Mouse (Mus musculus) left cerebral cortex, postnatal 14 days (tissue): Measurements from ENCODE around the gene Dhx9. TPM values are rescaled to one million over a fixed set of nuclear protein-coding genes. Genes with fewer than 3 reads are reported as not detected.
"Not testable (repeated sequence)": the region's sequence is repeated elsewhere in the genome, so short reads cannot be mapped to it uniquely, and the experiment has no call there.

Experiments used
- DNase-seq, 2 experiments: peaks; one replicate each; pipeline ENCODE4 v3.0.0; 2021 to 2022; ENCODE audit warnings: low spot score in 2 of 2, mixed read lengths in 1 of 2
- intact Hi-C: fragments of 180-260 bp; cut with DNase I; formaldehyde crosslinking; loops from one replicate; pipeline ENCODE4 v1.15.1; 2025
- total RNA-seq, 2 experiments: library from RNA; stranded (reverse); gene quantifications; 2 replicates each; pipeline ENCODE4 v1.2.3; 2021

Gene Dhx9
- total RNA-seq, 2 experiments from 2014 or later: 105 to 107 TPM

- intact Hi-C loops: no loop called here
- peak; percentile 43 to 58 for DNase-seq
These were observed 1.7 kb upstream of the Dhx9 start for GRCm38 (mm10) chr1:153489132-153489531.

GRCm38 (mm10) chr1:153486767-153487499, 527 bp downstream of the Dhx9 start:
- DNase-seq: peak in 1 of 2 experiments; percentile 32
- intact Hi-C loops: no loop called here

DNA sequence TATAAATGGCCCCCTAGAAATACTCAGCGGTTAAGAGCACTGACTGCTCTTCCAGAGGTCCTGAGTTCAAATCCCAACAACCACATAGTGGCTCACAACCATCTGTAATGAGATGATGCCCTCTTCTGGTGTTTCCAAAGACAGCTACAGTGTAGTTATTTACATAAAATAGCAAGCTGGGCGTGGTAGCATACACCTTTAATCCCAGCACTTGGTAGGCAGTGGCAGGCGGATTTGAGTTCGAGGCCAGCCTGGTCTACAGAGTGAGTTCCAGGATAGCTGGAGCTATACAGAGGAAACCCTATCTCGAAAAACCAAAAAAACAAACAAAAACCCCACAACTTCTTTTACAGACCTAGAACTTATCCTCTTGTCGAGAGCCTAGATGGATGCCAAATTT, 1.3 kb downstream of the Dhx9 start:
- DNase-seq, intact Hi-C loops: not testable (repeated sequence)

GRCm38 (mm10) chr1:153485201-153485796, 2.2 kb downstream of the Dhx9 start:
- no peak for DNase-seq
- intact Hi-C loops: no loop called here

DNA sequence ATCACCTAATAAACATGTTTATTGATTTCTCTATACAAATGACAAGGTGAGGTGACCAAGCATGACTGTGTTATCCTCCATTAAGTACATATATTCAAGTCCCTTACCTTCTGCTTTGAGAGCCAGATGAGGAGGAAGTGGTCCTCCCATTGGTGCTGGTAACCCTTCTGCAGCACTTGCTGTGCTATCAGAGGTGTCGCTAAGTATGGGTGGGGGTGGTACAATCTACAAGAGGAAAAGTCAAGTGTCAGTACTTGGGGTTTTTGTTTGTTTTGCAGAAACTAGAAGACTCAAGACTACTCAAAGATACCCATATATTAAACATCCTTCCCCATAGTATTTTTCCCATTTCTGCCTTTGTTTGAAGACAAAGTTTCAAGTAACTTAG, 6.4 kb downstream of the Dhx9 start:
- intact Hi-C loops: no loop called here
- DNase-seq: no peak

DNA sequence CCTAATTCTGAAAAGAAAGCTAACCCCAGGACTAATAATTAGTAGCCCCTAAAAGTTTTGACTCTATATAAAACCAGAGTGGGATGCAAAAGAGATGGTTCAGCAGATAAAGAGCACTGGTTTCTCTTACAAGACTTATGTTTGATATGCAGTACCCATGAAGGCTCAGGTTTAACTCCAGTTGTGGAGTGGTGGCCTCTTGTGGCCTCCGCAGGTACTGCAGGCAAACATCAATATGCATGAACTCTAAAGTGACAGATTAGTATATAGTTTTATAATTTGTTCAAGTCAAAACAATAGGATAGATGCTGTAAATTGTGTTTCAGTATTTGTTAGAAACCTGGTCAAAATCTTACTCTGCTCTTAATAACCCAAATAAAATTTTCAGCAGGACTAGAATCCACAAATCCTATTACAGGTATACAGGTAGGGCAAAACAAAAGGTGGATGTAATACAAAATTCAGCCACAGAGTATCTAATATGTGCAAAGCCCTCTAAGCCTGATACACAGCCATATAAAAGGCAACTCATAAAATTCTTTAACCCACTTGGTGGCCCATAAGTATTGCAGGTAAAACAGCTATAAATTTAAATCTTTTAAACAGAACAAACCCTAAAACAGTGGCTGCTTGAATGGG, 7.0 kb downstream of the Dhx9 start:
- intact Hi-C loops: no loop called here
- peak; percentile 83 for DNase-seq

DNA sequence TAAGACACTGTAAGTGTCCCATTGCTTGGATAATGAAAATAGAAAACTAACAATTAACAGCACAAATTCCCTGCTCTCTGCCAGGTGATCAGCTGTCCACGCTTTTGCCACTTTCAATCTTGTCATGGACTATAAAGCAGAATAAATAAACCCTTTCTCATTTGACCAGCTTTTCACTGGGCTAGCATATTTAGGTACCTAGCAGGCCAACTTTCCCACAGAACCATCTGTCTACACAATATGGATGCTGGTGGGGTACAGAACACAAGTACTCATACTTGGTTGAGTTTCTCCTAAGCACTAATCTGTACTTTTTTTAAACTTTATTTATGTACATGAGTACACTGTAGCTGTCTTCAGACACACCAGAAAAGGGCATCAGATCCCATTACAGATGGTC, 8.2 kb downstream of the Dhx9 start:
- DNase-seq: no peak
- intact Hi-C loops: no loop called here

DNA sequence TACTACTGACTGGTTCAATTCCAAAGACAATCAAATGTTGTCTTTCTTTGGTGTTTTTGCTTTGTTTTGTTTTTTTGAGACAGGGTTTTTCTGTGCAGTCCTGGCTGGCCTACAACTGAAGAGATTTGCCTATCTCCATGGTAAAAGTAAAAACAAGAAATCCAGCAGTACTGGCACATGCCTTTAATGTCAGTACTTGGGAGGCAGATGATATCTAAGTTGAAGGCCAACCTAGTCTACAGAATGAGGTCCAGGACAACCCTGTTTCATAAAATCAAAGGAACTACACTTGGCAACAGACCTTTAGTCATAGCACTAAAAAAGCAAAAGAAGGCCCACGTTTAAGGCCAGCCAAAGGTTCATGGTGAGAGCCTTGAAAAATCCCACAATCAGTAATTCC, 25.7 kb downstream of the Dhx9 start:
- DNase-seq: no peak
- intact Hi-C loops: no loop called here

- intact Hi-C loops: no loop called here
- DNase-seq: no peak
These were observed 31.3 kb downstream of the Dhx9 start for GRCm38 (mm10) chr1:153456137-153456536.

- intact Hi-C loops: no loop called here
- DNase-seq: no peak
These were observed 34.3 kb downstream of the Dhx9 start for GRCm38 (mm10) chr1:153453146-153453642.

- intact Hi-C loops: no loop called here
- DNase-seq: peak; percentile 49 to 72
These were observed 36.0 kb downstream of the Dhx9 start for GRCm38 (mm10) chr1:153451237-153452154.

DNA sequence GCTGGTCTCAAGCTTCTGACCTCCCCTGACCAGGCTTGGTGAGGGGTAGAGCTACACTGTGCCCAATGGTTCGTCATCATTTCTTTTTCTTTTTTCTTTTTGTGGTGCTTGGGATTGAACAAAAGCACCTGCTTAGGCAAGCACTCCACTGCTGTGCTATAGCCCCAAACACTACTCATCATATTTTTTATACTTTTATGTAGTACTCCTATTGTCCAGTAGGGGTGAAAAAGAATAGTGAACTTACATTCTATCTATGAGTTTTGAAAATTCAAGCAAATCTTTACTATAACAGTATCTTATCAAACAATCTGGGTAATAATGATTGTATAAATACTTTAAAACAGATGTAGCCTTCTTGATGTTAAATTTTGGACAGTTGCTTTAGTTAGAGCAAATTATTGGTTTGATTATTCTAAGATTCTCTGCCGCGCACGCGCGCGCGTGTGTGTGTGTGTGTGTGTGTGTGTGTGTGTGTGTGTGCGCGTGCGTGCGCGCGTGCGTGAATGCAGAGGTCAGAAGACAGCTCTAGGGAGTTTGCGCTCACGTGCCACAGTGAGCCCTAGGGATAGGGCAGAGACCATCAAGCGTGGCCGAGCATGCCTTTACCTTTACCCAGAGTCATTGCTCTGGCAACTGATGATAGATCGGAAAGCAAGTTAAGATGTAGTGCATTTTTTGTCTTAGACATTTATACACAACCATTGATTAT, 41.2 kb downstream of the Dhx9 start:
- no peak for DNase-seq
- intact Hi-C loops: no loop called here

GRCm38 (mm10) chr1:153443632-153444031, 43.8 kb downstream of the Dhx9 start:
- DNase-seq: no peak
- intact Hi-C loops: no loop called here

GRCm38 (mm10) chr1:153443019-153443418, 44.4 kb downstream of the Dhx9 start:
- DNase-seq: no peak
- intact Hi-C loops: no loop called here

DNA sequence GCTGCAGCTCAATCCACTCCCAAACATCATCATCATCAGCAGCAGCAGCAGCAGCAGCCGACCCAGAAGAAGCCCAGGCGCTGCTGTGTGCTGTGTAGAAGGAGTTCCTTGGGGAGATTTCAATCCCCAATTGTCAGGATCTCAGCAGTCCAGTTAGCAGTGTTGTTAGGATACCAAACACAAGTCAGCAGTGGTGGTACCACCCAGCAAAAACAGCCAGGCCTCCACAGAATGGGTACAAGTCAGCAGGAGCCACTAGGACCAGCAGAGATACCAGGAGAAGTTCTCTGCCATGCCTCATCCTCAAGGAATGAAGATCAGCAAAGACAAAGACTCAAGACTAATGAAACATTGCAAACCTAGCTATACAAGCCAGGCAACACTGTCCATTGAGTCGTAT, 45.8 kb downstream of the Dhx9 start:
- intact Hi-C loops: no loop called here
- DNase-seq: no peak

DNA sequence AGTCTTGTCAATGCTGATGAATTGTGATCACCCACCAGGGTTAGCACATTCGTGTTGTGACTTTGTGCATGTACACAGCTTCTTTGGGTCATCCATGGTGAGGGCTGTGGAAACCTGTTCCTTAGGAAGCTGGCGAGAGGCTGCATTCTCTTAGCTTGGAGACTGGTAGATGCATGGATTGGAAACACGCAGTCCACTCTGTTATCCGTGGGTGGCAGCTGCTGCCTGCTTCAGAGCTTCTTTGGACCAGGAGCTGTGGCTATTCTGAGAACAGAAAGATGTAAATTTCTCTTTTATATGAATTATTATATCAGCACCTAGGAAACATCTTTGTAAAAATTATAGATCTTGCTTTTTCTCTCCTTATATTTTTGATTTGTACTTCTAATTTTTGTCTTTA, 46.7 kb downstream of the Dhx9 start:
- DNase-seq: peak; percentile 22 to 49
- intact Hi-C loops: no loop called here

DNA sequence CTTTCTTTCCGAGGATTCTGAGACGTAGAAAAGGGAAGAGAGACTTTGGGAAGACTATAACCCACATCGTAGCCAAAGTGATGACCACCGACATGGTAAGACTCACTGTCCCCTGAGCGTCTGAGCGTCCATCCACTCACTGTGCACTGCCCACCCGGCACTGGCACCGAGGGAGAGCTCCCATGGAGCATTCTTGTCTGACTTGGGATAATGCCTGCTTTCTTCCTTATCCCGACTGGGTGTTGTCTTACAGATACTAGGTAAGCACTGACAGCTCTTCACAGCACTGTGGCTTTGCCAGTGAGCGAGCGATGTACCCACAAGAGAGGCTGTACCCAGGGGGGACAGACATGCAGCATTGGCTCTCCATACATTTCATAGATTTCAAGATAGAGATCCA, 49.9 kb downstream of the Dhx9 start:
- DNase-seq: no peak
- intact Hi-C loops: no loop called here

DNA sequence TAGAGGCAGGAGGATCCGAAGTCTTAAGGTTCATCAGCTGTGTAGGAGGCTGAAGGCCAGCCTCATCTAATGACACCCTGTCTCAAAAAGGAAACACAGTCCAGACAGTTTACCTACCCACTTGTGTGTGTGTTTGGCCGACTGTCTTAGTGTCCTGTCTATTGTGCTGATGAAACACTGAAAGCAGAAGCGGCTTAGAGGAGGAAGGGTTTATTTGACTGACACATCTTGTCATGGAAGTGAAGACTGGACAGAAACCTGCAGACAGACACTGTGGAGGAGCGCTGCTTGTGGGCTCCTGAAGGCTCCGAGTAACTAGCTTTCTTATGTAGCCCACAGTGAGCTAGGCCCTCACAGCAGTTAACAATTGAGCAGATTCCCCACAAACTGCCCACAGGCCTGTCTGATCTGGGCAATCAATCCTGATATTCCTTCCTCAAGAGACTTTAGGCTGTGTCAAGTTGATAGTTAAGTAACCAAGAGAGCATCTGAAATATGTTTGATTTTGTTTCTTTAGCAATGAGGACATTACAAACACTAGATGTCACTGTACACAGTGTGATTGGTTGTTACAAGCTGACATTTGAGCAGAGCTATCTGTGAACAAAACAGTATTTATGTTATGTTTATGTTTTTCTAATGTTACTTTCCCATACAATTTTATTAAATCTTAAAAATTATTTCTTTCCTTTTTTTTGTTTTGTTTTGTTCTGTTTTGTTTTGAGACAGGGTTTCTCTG, 53.4 kb downstream of the Dhx9 start:
- intact Hi-C loops: no loop called here
- no peak for DNase-seq
